Mouse (Mus musculus) naive thymus-derived CD4-positive, alpha-beta T cell, adult 2 months (primary cell): ENCODE measurements around the gene Oxgr1.
"Not testable (repeated sequence)": the region's sequence is repeated elsewhere in the genome, so short reads cannot be mapped to it uniquely, and the experiment has no call there.

Experiments used
- DNase-seq: peaks from one replicate; pipeline ENCODE4 v3.0.0-alpha.2; 2011; ENCODE audit warnings: low read depth

Oxgr1 gene

GRCm38 (mm10) chr14:120042187-120042820, at the start of gene Oxgr1:
Gene Oxgr1 (minus strand): TSS chr14:120042435.
- DNase-seq: no peak

- DNase-seq: no peak
These were observed 48.2 kb upstream of the Oxgr1 start for GRCm38 (mm10) chr14:120090401-120090800.

- no peak for DNase-seq
These were observed 47.6 kb upstream of the Oxgr1 start for GRCm38 (mm10) chr14:120089649-120090360.

GRCm38 (mm10) chr14:120089006-120089648, 46.9 kb upstream of the Oxgr1 start:
- DNase-seq: no peak

GRCm38 (mm10) chr14:120084084-120084667, 41.9 kb upstream of the Oxgr1 start:
- no peak for DNase-seq

- no peak for DNase-seq
These were observed 34.0 kb upstream of the Oxgr1 start for GRCm38 (mm10) chr14:120076192-120076591.

- no peak for DNase-seq
These were observed 33.5 kb upstream of the Oxgr1 start for GRCm38 (mm10) chr14:120075746-120076145.

GRCm38 (mm10) chr14:120074231-120074630, 32.0 kb upstream of the Oxgr1 start:
- DNase-seq: no peak

- no peak for DNase-seq
These were observed 18.9 kb upstream of the Oxgr1 start for GRCm38 (mm10) chr14:120061096-120061495.

GRCm38 (mm10) chr14:120033454-120033853, 8.8 kb downstream of the Oxgr1 start:
- DNase-seq: no peak

GRCm38 (mm10) chr14:120019948-120020347, 22.3 kb downstream of the Oxgr1 start:
- DNase-seq: no peak

GRCm38 (mm10) chr14:120009969-120010872, 32.0 kb downstream of the Oxgr1 start:
- no peak for DNase-seq

GRCm38 (mm10) chr14:120005153-120005552, 37.1 kb downstream of the Oxgr1 start:
- DNase-seq: no peak

GRCm38 (mm10) chr14:120003661-120004060, 38.6 kb downstream of the Oxgr1 start:
- DNase-seq: no peak

GRCm38 (mm10) chr14:120002673-120003072, 39.6 kb downstream of the Oxgr1 start:
- no peak for DNase-seq

GRCm38 (mm10) chr14:119989651-119990050, 52.6 kb downstream of the Oxgr1 start:
- no peak for DNase-seq

- no peak for DNase-seq
These were observed 53.1 kb downstream of the Oxgr1 start for GRCm38 (mm10) chr14:119988937-119989645.

GRCm38 (mm10) chr14:119987257-119987656, 55.0 kb downstream of the Oxgr1 start:
- no peak for DNase-seq

GRCm38 (mm10) chr14:119986778-119987177, 55.5 kb downstream of the Oxgr1 start:
- no peak for DNase-seq

- not testable (repeated sequence) for DNase-seq
These were observed 55.9 kb downstream of the Oxgr1 start for GRCm38 (mm10) chr14:119986351-119986750.

GRCm38 (mm10) chr14:119981314-119981713, 60.9 kb downstream of the Oxgr1 start:
- no peak for DNase-seq
